Comparison of ENCODE assay signal across 14 mouse cellular contexts in genomic region chr16:30799699-30800483, GRCm38 (mm10).
A peak's percentile ranks its signal among the peaks of the same experiment; 100 is the strongest.
DNase-seq lines count a peak whose midpoint lies in the region; ATAC-seq lines count a peak whose summit lies in the region.
"Had no signal": no experiment of that assay in that cellular context is flagged by ENCODE, and none has a peak within 500 bp of the region (broad histone marks: within the 10 kb centered on the region; RNA-seq: fewer than 3 reads in every experiment).

No protein-coding gene starts in this region.

- no peak overlapping the region for H3K4me3 ChIP-seq in heart, embryonic 16.5 days (ENCODE audit: low read length)
- H3K4me3 ChIP-seq: embryonic facial prominence, embryonic 13.5 days; myocyte had no signal

- DNase-seq in kidney, adult 11 months: peak; percentile 34
- no peak for DNase-seq in kidney, adult 8-10 months
- DNase-seq in kidney, postnatal 14 days: peak; percentile 53
- DNase-seq in retina, postnatal 1 day: no peak
- no peak for DNase-seq in cerebellum, postnatal 4 days (ENCODE audit: low spot score in 2 of 2)
- no peak for DNase-seq in spleen, adult 18-20 months
- DNase-seq: cerebellum, adult 9-10 months; thymus, postnatal 25 days had no signal

- H3K9me3 ChIP-seq in heart, embryonic 16.5 days (replicated peaks; ENCODE audit: control insufficient read depth, low read length): peaks cover 5% of the 10 kb centered on the region
- H3K9me3 ChIP-seq: embryonic facial prominence, embryonic 13.5 days had no signal

- H3K9ac ChIP-seq in heart, embryonic 16.5 days (ENCODE audit: low read length): no peak overlapping the region
- H3K9ac ChIP-seq: embryonic facial prominence, embryonic 13.5 days had no signal

- H3K36me3 ChIP-seq in heart, embryonic 16.5 days (ENCODE audit: control insufficient read depth, insufficient read depth): no peaks in the 10 kb centered on the region
- H3K36me3 ChIP-seq: embryonic facial prominence, embryonic 13.5 days had no signal

- 27% methylated on average over 12 of the region's 12 CpGs for WGBS in heart, embryonic 16.5 days

- no peaks in the 10 kb centered on the region for H3K27me3 ChIP-seq in heart, embryonic 16.5 days (ENCODE audit: control insufficient read depth, insufficient read depth, low read length)
- H3K27me3 ChIP-seq: embryonic facial prominence, embryonic 13.5 days had no signal

- H3K27ac ChIP-seq in heart, embryonic 16.5 days (ENCODE audit: low read length): peak overlapping the region; percentile 68
- H3K27ac ChIP-seq: embryonic facial prominence, embryonic 13.5 days had no signal

- H3K4me1 ChIP-seq in heart, embryonic 16.5 days (ENCODE audit: control insufficient read depth, insufficient read depth, low read length): peaks cover 23% of the 10 kb centered on the region

- H3K4me2 ChIP-seq in heart, embryonic 16.5 days (ENCODE audit: low read depth, low read length): peak overlapping the region; percentile 0; the same call in 1 of the 2 replicates
- H3K4me2 ChIP-seq: embryonic facial prominence, embryonic 13.5 days had no signal

- ATAC-seq in common myeloid progenitor, adult 5-6 weeks (replicated peaks; ENCODE audit: low read depth, poor library complexity, severe bottlenecking): peak; percentile 56
- ATAC-seq in heart, embryonic 16.5 days (replicated peaks; ENCODE audit: extremely low read depth, insufficient read depth, low FRiP score): peak; percentile 49; the same call in 1 of the 2 replicates
- ATAC-seq: CD4-positive, CD25-positive, alpha-beta regulatory T cell, adult 4 months; forebrain, embryonic 16.5 days had no signal

Comparison
In these comparisons a context has a peak if more than half of its experiments do, and no peak if none do; other contexts are left out.
1. DNase-seq: peak in kidney, adult 11 months (single experiment) and kidney, postnatal 14 days (single experiment); none in kidney, adult 8-10 months (0 of 2), retina, postnatal 1 day (single experiment), cerebellum, postnatal 4 days (0 of 2) and spleen, adult 18-20 months (0 of 2).